Mouse (Mus musculus) adrenal gland, postnatal 25 days (tissue): ENCODE data around the gene Epha3. TPM values are rescaled to one million over a fixed set of nuclear protein-coding genes. Genes with fewer than 3 reads are reported as not detected.

Source experiments
- DNase-seq: peaks from one replicate; pipeline ENCODE4 v3.0.0; 2021; ENCODE audit warnings: mixed read lengths
- total RNA-seq: library from RNA; stranded (reverse); gene quantifications from 2 replicates; pipeline ENCODE4 v1.2.3, GENCODE M21; 2021

Epha3 gene
- total RNA-seq, 1 experiment from 2014 or later = 2.3 TPM

DNA sequence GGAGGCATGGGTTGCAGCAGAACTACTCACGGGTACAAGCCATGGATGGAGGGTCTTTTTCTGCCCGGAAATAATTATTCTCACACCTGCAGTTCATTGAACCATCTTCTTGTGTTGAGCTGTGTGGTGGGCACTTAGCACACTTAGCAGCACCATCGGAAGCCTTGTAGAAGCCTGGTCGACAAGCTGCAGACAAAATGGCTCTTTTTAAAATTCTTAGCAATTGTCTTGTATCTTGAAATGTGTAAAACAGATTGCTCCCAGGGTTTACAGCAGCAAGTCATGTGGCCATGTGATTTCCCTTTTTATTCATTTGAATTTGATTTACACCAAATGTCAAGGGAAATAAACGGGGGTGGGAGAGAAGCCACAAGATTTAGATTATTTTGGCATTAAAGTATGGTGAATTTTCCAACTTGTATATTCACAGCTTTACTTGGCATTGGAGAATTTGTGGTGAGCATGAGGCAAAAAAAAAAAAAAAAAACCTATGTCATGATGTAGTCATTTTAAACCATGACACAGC is 210.5 kb downstream of the Epha3 start:
- DNase-seq = no peak

DNA sequence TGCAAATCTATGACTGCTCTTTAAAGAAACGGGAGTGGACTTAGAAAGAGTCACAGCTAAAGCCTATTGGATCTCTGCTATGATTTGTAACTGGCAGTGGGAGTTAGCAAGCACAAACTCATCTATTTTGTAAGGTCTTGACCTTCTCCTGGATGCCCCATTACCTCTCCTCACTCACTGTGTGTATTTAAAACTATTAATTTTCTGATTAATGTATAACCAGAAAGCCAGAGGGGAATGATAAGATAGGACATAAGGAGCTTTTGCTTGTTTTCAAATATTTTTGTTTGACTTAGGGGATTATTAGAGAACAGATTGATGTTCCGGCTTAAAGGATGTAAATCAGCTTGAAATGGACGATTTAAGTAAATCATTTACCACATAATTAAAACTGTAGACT is 213.2 kb downstream of the Epha3 start:
- no peak for DNase-seq

DNA sequence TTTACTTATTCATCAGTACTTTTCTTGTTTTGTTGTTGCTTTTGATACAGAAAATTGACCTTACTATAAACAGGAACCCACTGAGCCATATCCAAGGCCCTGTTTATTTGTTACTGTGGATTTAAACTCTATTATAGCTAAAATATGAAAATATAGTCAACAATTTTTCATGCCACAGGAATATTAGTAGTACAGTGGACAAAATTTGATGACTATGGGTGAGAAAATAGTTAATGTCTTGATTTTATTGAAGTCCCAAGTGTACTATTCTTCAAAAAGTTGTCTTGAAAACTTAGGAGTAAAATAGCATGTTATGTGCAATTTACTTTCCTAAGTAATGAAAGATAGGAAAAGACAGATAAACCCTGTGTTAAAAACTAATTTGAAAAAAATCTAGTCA is 217.4 kb downstream of the Epha3 start:
- no peak for DNase-seq

DNA sequence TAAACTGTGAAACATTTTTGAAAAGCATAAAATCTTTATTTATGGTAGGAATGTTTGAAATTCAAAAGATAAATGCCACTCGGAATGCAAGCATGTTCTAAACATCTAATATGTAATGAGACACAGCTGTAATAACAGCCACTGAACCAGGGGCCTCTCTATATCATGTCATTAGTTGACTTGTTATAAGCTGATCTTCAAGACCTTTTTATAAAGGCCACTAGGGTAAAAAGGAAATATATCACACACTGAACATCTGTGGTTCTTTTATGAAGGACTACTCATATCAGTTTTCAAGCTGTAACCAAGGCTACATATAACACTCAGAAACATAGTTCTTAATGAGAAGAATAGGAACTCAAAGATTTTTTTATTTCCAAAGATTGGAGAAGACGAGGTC is 221.3 kb downstream of the Epha3 start:
- DNase-seq = no peak

DNA sequence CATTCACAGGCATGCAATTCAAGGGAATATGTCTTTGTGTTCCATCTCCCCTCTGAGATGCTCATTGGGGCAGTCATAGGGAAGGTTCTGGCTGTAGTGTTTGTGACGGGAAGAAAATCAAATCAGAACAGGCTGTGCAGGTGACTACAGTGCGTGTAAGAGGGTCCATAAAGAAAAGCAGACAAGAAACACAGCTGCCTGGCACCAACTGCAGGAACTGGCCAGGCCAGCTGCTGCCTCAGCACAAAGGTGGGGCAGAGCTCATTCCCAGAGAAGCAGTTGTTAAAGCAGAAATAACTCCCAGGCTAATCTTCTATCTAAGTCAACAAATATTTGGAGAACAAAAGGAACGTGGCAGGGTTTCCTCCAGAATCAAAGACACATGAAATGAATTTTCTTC is 222.4 kb downstream of the Epha3 start:
- no peak for DNase-seq

DNA sequence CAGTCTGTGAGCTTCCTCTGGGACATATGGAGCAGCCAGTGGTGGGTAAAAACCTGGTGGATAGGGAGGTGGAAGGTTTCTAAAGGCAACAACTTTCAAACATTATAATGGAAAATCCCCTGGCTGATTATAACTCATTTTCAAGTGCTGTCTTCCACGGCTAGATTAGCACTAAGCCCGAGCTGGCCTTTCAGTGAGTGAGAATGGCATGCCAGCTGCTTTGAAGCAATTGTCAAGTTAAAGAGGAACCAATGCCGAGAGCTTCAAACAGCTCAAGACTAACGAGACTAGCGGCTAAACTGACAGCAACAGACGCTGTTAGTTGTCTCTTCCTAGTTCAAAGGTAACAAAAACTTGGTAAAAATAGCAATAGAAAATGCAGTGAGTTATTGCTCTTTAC is 225.3 kb downstream of the Epha3 start:
- no peak for DNase-seq

DNA sequence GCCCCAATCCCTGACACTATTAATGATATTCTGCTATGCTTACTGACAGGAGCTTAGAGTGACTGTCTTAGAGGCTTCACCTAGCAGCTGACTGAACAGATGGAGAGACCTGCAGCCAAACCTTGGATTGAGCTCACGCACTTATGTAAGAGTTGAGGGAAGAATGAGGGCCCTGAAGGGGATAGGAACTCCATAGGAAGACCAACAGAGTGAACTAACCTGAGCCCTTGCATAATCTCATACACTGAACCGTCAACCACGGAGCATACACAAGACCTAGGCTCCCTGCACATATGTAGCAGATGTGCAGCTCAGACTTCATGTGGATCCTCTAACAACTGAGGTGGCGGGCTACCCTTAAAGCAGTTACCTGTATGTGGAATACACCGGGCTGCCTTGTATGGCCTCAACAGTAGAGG is 230.2 kb downstream of the Epha3 start:
- no peak for DNase-seq

DNA sequence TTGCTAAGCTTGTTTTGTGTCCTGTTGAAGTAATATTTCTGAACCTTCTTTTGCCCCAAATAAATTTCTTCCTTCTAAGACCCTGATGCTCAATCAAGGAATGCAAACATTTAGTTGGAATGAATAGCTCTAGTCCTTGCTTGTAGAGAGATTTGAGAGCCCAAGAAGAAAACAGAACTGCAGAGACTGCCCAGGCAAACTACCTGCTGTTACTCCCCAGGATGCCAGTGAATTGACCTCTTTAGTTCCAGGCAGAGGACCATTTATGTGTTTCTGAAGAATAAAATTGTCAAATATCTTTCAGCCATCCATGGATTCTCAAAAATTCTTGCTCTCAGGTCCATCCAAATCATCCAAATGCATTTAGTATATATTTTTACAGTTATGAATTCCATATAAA is 238.7 kb downstream of the Epha3 start:
- no peak for DNase-seq

DNA sequence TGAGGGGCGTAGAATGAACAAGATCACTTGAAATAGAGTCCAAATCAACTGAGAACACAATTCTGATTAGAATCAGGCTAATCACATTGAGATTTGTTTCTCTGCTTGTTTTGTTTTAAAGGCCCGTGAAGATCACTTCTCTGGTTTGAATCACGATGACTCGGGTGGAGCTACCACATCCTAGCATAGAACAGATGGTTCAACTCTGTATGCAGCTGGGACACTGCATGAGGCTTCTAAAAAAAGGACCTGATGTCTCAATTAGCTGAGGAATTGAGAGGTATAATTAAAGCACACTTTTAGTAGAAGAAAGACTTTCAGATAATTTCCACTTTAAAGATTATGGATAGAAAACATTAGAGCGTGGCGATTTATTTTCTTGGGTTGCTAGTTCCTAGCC is 242.1 kb downstream of the Epha3 start:
- no peak for DNase-seq

DNA sequence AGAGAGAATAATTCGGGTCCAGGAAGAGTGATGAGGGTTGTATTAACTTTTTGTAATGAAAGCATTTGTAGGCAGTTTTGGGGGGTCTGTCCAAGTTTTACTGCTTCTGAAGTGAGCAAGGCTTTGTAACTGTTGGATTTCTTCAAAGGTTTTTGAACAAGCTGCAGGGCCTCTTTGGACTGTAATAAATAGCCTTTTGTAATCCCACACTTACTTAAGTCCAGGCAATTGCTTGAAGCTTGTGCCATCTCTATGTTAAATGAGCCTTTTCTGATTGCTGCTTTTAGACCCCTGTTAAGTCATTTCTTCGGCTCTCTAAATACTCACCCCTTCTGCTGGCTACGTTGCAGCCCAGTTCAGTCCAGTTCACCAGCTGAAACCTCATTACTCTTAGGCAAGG is 248.6 kb downstream of the Epha3 start:
- DNase-seq = no peak

DNA sequence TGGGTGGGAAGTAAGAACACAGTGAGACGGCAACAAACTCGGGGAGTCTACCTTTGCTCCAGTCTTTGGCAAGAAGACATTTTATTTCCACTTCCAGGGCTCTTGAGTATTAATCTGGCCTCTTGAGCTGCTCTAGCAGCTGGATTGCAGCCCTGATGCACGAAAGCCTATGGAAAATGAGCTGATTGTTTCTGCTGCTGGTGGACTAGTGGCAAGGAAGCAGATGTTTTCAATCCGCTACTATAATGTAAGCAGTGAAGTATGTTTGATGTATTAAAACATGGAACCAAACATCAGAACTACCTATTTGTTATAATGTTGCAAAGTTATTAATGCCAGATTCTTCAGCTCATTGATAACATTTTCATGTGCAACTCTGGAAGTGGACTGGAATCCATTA is 251.0 kb downstream of the Epha3 start:
- DNase-seq = no peak

DNA sequence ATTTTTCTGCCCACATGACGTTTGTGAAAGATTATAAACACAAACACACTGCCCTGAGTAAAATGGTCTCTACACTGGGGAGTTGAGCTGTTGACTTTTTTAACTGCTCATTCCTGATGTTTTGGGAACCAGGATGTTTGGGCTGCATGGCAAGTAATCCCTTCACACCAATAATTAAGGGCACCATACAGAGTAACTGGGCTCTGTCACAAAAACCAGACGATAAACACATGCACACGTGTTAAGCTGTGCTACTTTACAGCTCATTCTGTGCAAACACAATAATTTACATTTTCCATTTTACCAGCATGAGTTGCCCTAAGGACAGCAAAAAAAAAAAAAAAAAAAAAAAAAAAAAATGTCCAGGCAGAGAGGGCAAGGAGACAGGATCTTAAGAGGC is 263.7 kb downstream of the Epha3 start:
- no peak for DNase-seq

DNA sequence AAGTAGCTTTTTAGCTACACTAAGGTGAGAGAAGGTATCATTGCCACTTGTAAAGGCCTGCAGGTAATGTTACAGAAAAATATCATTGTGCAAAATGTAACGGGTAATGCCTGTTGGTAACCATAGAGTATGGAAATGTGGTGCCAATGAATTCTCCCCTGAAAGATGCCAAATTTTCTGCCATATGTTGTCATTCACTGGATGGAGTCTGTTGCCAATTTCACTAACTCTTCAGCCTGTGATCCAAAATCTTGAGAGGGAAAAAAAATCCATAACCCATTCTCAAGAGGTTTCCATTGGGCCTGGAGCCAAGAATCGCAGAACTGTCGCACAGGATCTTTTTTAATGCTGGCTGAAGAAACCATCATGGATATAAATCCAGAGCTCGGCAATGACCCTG is 269.3 kb downstream of the Epha3 start:
- DNase-seq = no peak

DNA sequence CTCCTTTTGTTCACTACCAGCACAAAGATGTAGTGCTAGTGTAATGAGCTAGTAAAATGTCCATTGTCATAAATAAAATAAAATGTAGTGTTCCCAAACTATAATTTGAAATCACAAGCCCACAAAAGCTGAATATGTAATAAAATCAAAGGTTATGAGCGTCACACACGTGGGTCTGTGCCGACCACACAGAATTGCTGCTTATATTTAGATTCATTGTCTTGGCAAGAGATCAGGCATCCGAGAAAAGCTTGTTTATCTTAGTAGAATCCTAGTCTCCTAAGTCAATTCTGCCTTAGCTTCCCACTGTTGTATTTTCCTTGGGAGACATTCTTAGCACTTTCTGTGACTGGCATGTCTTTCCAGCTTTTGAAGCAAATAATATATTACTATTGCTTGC is 294.2 kb downstream of the Epha3 start:
- no peak for DNase-seq

DNA sequence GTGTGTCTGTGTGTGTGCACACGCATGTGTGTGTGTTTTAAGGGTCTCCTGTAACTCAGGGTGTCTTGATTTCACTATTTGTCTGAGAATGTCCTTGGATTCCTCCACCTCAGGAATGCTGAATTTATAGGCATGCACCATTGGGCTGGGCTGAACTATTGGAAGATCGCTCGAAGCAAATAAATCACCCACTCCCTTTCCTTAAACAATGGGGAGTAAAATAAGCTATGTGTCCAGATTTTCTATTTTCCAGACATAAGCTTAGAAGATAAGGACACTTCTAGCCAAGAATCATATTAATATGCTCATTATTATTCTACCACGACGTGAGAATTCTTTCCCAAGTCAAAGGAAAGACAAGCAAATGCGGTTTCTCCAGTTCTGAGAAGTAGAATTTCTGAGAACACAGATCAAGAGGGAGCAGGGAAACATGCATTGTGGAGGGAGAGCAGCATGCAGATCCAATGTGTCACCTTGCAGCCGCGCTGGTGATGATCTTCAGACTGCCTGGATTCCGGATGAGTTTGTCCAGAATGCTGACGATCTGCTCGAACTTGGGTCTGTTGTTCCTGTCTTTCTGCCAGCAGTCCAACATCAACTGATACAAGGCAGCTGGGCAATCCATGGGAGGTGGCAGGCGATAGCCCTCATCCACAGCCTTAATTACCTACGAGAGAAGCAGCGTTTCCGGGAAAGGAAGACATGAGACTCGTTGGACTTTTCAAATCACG is 297.7 kb downstream of the Epha3 start:
- no peak for DNase-seq

DNA sequence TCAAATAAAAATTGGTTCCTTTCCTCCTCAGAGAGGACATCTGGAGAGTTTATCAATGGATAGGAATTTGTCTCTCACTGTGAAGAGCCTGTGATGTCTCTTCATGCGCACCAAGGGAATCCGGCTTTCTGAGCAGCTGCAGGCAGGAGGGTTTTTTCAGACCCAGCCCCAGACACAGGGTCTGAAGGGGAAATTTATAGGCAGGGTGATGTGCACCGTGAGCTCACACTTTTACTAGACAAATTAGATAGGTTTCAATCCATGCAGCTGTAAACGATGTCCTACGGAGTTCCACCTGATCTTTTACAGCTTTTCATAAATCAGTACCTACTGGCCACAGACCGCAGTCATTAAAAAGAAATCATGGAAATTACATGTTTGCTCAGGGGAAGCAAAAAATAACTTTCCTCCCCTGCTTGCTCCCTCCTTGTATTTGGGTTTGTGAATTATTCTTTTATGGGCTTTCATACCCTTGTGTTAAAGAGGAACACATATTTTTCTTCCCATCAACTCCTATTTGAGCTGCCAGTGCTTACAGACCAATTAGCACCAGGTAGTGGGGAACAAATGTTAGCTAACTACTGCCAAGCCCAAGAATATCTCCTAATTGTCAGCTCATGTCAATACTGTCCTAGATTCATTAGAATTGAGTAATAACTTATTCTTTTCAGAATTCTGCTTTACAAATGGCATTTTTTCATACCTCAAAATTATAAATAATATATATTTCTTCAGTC is 307.4 kb downstream of the Epha3 start:
- DNase-seq = no peak

DNA sequence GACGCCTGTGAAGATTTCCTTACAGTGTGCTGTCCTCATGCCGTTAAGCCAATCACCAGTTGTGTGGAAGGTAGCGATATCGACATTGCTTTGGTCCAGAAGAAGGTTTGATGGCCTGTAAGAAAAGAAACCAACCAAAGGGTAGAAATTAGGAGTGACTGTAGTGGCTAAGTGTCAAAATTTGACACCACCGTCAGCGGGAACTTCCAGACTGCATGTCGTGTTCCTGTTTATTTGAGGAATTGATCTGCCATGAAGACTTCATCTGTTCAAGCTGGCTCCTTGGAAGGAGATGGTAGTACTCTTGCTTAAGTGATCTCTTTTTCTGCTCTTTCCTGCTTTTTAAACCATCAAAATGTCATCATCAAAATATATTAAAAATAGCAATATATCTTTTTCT is 311.4 kb downstream of the Epha3 start:
- DNase-seq = no peak

DNA sequence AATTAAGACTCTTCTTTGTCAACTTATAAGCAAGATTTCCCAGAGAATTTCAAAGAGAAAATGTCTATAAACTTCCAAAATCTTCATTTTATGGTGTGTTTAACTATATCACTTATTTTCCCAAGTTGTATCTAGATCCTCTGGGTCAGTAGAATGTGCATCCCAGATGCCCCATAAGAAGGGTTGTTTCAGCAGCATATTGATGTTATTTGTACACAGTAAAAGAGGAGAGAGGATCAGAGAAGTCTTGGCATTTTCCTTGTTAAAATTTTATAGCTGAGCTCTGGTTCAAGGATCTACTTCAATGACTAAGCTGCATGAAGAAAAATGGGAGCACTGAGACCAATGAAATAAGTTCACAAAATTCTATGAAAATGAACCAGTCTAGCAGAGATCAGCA is 324.5 kb downstream of the Epha3 start:
- no peak for DNase-seq

DNA sequence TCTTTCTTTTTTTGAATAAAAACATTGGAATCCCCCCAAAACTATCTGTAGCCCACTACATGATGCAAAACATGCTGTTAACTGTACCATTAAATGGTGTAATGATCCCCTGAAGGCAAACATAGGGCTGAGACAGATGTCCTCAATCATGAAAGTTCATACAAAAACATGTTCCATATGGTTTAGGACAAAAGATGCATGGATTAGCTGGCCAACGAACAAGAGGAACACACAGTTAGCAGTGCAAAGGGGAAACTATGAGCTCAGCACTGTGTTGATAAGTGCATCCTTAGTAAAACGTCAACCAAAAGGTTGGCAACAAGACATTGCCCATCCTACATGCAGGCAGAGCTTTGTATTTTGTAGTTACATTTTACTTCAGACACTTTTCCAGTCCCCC is 335.2 kb downstream of the Epha3 start:
- no peak for DNase-seq

DNA sequence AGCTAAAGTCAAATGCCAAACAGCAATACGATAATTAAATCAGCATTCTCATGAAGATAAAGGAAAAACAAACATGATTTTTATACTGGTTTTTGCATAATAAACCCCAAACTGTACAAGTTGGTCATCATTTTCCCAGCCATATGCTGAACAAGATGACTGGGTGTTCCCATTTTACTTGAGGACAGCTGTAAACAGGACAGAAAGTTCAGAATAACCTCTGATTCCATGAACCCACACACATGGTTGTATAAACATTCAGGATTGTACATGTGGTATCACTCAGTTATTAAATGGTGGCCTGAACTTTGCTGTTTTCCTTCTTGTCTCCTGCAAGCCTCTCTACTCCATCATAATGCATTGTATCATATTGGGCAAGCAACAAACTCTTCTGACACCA is 346.3 kb downstream of the Epha3 start:
- no peak for DNase-seq

DNA sequence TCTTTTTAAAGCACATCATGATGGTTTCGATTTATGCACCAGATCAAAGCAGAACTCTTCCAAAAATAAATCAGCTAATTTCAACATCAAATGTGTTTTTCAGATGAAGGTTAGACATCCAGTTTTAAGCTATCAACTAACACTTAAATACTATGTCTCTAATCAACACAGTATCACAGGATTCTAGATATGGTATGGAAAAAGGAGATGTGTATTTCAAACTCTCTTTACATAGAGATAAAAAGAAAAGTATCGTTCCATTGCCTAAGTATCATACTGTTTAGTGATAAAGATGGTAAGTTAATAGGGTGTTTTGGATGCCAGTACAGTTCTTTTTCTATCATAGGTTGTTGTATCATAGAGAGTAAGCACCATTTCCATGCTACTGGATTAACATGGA is 353.9 kb downstream of the Epha3 start:
- no peak for DNase-seq

DNA sequence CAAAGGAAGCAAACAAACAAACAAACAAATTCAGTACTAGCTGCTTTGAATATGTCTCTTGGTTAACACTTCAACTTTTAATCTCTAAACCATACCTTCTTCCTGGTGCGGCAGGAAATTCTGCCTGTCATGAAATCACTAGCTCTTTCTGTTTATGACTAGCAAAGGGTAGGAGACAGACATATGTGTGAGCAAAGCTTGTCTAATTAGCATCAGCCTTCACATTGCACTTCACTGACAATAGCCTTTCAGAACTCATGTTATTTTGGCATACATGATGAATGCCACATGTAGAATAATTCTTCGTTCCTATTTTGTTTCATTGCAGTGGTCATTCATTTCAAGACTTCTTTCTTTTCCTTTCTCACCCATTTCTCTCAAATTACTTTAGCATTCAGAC is 357.5 kb downstream of the Epha3 start:
- DNase-seq = no peak

DNA sequence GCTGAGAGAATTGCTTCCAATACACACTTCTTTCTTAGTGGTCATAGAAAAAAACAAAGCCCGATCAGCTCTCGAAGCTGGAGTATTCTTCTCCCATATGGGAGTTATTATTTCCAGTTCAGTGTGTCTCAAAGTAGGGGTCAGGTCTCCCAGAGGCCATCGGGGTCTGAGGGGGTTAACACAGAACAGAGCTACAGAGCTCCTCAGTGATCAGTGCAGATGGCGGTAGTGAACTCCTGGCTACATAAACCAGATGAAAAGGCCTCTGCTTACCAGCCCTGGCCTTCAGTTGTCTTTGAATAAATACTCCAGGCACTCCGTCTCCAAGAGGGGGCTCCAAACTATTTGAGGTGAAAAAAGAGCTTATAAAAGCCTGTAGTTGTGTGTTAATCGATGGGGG is 362.5 kb downstream of the Epha3 start:
- DNase-seq = no peak

DNA sequence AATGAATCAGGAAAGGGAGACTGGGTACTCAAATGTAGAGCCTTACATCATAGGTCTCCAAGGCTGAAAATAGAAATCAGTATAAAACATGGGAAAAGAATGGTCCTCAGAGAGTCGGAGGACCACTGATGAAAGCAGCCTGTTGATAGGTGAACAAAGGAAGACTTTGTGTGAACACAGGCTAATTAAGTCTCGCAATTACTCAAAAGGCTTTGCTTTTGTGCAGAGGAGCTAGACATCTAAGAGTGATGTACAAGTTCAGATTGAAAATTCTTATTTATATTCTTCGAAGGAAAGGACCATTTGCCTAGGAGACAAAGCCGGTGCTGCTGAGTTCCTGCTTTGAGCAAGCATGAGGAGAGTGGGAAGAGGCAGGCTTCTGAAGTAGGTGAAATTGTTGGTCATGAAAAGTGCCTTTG is 363.0 kb downstream of the Epha3 start:
- no peak for DNase-seq
